ENCODE assay signal across 24 mouse cellular contexts in the genomic region with DNA sequence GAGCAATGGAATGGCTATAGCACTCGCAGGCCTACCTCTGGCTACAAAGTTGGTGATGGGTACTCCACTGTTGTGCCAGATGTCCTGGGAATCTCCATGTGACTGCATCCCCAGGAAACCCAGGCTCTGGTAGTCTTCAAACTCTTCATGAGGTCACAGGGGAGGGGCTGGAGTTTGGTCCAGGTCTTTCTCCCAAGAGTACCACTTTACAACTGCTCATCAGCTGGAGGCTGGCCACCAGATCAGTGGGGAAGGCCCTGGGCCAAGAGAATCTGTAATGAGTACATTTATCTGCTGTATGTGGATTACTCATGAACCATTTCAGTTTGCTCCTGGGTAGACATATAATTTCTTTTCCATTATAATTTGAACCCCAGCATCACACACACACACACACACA.
DNase-seq lines count a peak whose midpoint lies in the region; ATAC-seq lines count a peak whose summit lies in the region.
"Had no signal": no experiment of that assay in that cellular context is flagged by ENCODE, and none has a peak within 500 bp of the region (broad histone marks: within the 10 kb centered on the region; RNA-seq: fewer than 3 reads in every experiment).

No protein-coding gene starts in this region.

- H3K36me3 ChIP-seq in heart, embryonic 10.5 days, result peaks cover 17% of the 10 kb centered on the region
- H3K36me3 ChIP-seq in forebrain, embryonic 10.5 days (replicated peaks), result peaks cover 9% of the 10 kb centered on the region
- H3K36me3 ChIP-seq in forebrain, embryonic 11.5 days (ENCODE audit: control insufficient read depth, insufficient read depth, low read length), result no peaks in the 10 kb centered on the region
- H3K36me3 ChIP-seq: neural tube, embryonic 15.5 days had no signal

- DNase-seq in heart, adult 11 months, result peak; percentile 95
- no peak for DNase-seq in heart, embryonic 10.5 days (ENCODE audit: low spot score)
- peak; percentile 29 for DNase-seq in ovary, adult 18-20 months (ENCODE audit: low spot score)
- DNase-seq in ovary, postnatal 10 days (ENCODE audit: low spot score), result no peak
- peak; percentile 43 for DNase-seq in gastrocnemius, postnatal 25 days
- DNase-seq in skeletal muscle tissue, adult 2 months (ENCODE audit: low read depth, low spot score), result peak; percentile 62
- DNase-seq in forebrain, embryonic 10.5 days (ENCODE audit: extremely low spot score, low spot score), result no peak
- DNase-seq in forebrain, embryonic 11.5 days (ENCODE audit: low spot score), result no peak
- DNase-seq: adrenal gland, postnatal 25 days; cerebellum, adult 9-10 months; kidney, adult 2 months; lung, adult 18-20 months; lung, postnatal 10 days; retina, postnatal 1 day; right cerebral cortex, postnatal 25 days had no signal

- H3K4me2 ChIP-seq in forebrain, embryonic 11.5 days (ENCODE audit: low read depth, low read length, severe bottlenecking), result no peak overlapping the region
- H3K4me2 ChIP-seq: embryonic facial prominence, embryonic 12.5 days; hindbrain, embryonic 14.5 days; midbrain, embryonic 11.5 days; neural tube, embryonic 15.5 days had no signal

- no peak overlapping the region for H3K27ac ChIP-seq in heart, embryonic 10.5 days
- H3K27ac ChIP-seq in forebrain, embryonic 10.5 days, result no peak overlapping the region
- H3K27ac ChIP-seq in forebrain, embryonic 11.5 days (ENCODE audit: low read depth, low read length), result no peak overlapping the region
- H3K27ac ChIP-seq: embryonic facial prominence, embryonic 12.5 days; hindbrain, embryonic 14.5 days; kidney, postnatal 0 days; left cerebral cortex, adult 2 months; neural tube, embryonic 15.5 days had no signal

- no peaks in the 10 kb centered on the region for H3K27me3 ChIP-seq in heart, embryonic 10.5 days (ENCODE audit: insufficient read depth, poor library complexity, severe bottlenecking)
- H3K27me3 ChIP-seq in forebrain, embryonic 10.5 days (ENCODE audit: poor library complexity, severe bottlenecking), result no peaks in the 10 kb centered on the region
- H3K27me3 ChIP-seq in forebrain, embryonic 11.5 days (ENCODE audit: control insufficient read depth, insufficient read depth, low read length), result no peaks in the 10 kb centered on the region
- H3K27me3 ChIP-seq: embryonic facial prominence, embryonic 12.5 days; neural tube, embryonic 15.5 days had no signal

- no peaks in the 10 kb centered on the region for H3K9me3 ChIP-seq in heart, embryonic 10.5 days
- H3K9me3 ChIP-seq in forebrain, embryonic 10.5 days, result no peaks in the 10 kb centered on the region; the same call in 1 of the 2 replicates
- no peaks in the 10 kb centered on the region for H3K9me3 ChIP-seq in forebrain, embryonic 11.5 days (ENCODE audit: control insufficient read depth, low read length)
- H3K9me3 ChIP-seq: neural tube, embryonic 15.5 days had no signal

- ATAC-seq in forebrain, embryonic 11.5 days (replicated peaks; ENCODE audit: low FRiP score), result no peak
- ATAC-seq: CD4-positive, CD25-positive, alpha-beta regulatory T cell, adult 4 months; forebrain, embryonic 14.5 days; inflammation-experienced regulatory T-cells, adult 6 months had no signal

- H3K9ac ChIP-seq in forebrain, embryonic 11.5 days (ENCODE audit: low read length), result no peak overlapping the region
- H3K9ac ChIP-seq: embryonic facial prominence, embryonic 12.5 days; hindbrain, embryonic 14.5 days; neural tube, embryonic 15.5 days had no signal

- peaks cover 38% of the 10 kb centered on the region for H3K4me1 ChIP-seq in heart, embryonic 10.5 days
- 0 out of 2 replicates have a peak, but pooled peaks cover 6% of the 10 kb centered on the region for H3K4me1 ChIP-seq in forebrain, embryonic 10.5 days
- no peaks in the 10 kb centered on the region for H3K4me1 ChIP-seq in forebrain, embryonic 11.5 days (replicated peaks; ENCODE audit: control insufficient read depth, insufficient read depth, low read length)
- H3K4me1 ChIP-seq: embryonic facial prominence, embryonic 12.5 days; neural tube, embryonic 15.5 days had no signal

- 97% methylated on average over 1 of the region's 1 CpGs for WGBS in heart, embryonic 10.5 days
- 100% methylated on average over 1 of the region's 1 CpGs for WGBS in forebrain, embryonic 10.5 days
- 93% methylated on average over 1 of the region's 1 CpGs for WGBS in forebrain, embryonic 11.5 days

- H3K4me3 ChIP-seq in heart, embryonic 10.5 days, result no peak overlapping the region
- H3K4me3 ChIP-seq in forebrain, embryonic 10.5 days, result no peak overlapping the region
- no peak overlapping the region for H3K4me3 ChIP-seq in forebrain, embryonic 11.5 days (ENCODE audit: low read depth, low read length)
- H3K4me3 ChIP-seq: embryonic facial prominence, embryonic 12.5 days; left cerebral cortex, adult 2 months; neural tube, embryonic 15.5 days had no signal

Comparison
In these comparisons a context has a peak if more than half of its experiments do, and no peak if none do; other contexts are left out.
1. DNase-seq: peak in heart, adult 11 months (single experiment), ovary, adult 18-20 months (single experiment), gastrocnemius, postnatal 25 days (single experiment) and skeletal muscle tissue, adult 2 months (single experiment); none in heart, embryonic 10.5 days (single experiment), ovary, postnatal 10 days (single experiment), forebrain, embryonic 10.5 days (single experiment) and forebrain, embryonic 11.5 days (single experiment).